Mouse (Mus musculus): ENCODE data around the gene Gm18596. TPM values are rescaled to one million over a fixed set of nuclear protein-coding genes. Genes with fewer than 3 reads are reported as not detected.
A peak's percentile ranks its signal among the peaks of the same experiment; 100 is the strongest.
"Not testable (repeated sequence)": the region's sequence is repeated elsewhere in the genome, so short reads cannot be mapped to it uniquely, and the experiment has no call there.

Gene Gm18596
- total RNA-seq (2021), result not detected

DNA sequence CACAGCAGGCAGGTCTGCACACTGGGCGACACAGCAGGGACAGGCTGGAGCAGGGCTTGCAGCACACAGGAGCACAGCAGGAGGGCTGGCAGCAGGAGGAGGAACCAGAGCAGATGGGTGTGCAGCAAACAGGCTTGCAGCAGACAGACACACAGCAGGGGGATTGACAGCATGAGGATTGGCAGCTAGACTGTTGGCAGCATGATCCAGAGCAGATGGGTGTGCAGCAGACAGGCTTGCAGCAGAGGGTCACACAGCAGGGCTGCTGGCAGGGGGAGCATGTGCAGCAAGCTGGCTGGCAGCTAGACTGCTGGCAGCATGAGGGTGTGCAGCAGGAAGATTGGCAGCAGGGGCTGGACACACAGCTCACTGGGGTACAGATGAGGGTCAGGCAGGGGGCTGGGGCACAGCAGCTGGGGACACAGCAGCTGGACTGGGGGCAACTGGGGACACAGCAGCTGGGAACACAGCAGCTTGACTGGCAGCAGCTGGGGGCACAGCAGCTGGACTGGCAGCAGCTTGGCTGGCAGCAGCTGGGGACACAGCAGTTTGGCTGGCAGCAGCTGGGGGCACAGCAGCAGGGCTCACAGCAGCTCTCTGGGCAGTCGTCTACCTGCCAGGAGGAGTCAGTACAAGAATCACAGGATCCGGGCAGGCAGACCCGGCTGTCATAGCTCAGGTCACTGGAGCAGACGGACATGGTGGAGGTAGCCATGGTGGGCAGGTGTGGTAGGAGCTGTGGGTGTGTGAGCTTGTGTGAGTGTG, at the start of gene Gm18596:
Gene Gm18596 (minus strand): TSS at position 715 of the 765 bp plus-strand sequence.
- intact Hi-C loops (cut with DNase I); DNase-seq (ENCODE audit: low spot score in 2 of 2): not testable (repeated sequence)

DNA sequence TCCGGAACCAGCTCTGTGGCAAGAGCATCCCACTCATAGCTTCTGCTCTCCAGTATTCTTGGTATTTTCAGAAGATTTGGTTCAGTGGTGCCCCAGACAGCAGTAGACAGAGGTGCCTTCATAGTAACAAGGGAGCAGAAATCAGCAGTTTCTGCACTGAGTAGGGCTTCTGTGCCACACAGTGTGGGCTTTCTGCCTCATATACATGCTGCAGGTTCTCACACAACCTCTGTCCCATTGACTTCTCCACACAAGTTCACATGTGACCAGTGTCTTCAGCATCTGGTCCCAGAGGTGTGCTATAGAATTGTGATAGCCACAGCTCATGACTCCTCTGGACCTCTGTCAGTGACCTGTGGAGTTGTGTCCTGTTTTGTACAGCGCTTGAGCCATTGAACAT, 46.2 kb upstream of the Gm18596 start:
- no peak for DNase-seq (ENCODE audit: low spot score in 2 of 2)
- intact Hi-C loops (cut with DNase I), result no loop called here

DNA sequence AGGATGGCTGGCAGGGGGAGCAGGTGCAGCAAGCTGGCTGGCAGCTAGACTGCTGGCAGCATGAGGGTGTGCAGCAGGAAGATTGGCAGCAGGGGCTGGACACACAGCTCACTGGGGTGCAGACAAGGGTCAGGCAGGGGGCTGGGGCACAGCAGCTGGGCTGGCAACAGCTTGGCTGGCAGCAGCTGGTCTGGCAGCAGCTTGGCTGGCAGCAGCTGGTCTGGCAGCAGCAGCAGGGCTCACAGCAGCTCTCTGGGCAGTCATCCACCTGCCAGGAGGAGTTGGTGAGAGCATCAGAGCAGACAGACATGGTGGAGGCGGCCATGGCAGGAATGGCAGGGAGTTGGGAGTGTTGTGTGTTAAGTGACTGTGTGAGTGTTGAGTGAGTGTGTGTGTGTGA, 45.4 kb upstream of the Gm18596 start, which contains the start of gene Gm7137:
Gene Gm7137 (minus strand): TSS at position 325 of the 400 bp plus-strand sequence.
- peak; percentile 23 for DNase-seq (ENCODE audit: low spot score in 2 of 2)
- intact Hi-C loops (cut with DNase I), result not testable (repeated sequence)

DNA sequence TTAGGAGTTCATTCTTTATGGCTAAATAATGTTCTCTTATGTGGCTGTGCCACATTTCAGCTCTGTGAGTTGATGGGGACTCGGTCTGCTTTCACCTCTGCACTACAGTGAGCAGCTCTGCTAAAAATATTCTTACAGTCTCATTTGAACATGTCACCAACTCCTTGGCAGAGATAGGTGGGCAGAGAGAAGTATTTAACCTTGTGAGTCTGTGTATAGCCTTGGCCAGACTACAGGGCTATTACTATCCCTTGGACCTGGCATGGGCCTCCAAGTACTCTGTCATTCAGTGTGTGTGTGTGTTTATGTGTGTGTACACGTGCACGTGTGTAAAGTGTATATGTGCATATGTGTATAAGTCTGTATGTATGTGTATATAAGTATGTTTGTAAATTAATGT, 41.0 kb upstream of the Gm18596 start:
- intact Hi-C loops (cut with DNase I), result not testable (repeated sequence)

DNA sequence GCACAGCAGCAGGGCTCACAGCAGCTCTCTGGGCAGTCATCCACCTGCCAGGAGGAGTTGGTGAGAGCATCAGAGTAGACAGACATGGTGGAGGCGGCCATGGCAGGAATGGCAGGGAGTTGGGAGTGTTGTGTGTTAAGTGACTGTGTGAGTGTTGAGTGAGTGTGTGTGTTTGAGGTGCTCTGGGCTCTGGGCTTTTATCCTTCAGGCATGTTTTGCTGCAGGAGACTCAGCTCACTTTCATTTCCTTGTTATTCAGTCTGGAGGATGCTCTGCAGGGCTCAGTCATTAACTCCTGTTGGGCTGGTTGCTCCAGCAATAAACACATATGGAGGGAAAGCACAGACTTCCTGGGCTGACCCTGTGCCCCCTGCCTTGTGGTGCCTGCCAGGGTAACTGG, 40.0 kb upstream of the Gm18596 start, which contains the start of gene Gm3250:
Gene Gm3250 (minus strand): TSS at position 101 of the 400 bp plus-strand sequence.
- intact Hi-C loops (cut with DNase I); DNase-seq (ENCODE audit: low spot score in 2 of 2): not testable (repeated sequence)

More for the DNA sequence above, 41.0 kb upstream of the Gm18596 start:
- DNase-seq (ENCODE audit: low spot score in 2 of 2), result not testable (repeated sequence)

DNA sequence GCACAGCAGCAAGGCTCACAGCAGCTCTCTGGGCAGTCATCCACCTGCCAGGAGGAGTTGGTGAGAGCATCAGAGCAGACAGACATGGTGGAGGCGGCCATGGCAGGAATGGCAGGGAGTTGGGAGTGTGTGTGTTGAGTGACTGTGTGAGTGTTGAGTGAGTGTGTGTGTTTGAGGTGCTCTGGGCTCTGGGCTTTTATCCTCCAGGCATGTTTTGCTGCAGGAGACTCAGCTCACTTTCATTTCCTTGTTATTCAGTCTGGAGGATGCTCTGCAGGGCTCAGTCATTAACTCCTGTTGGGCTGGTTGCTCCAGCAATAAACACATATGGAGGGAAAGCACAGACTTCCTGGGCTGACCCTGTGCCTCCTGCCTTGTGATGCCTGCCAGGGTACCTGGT, 34.4 kb upstream of the Gm18596 start, which contains the start of gene Gm7138:
Gene Gm7138 (minus strand): TSS at position 101 of the 400 bp plus-strand sequence.
- DNase-seq (ENCODE audit: low spot score in 2 of 2); intact Hi-C loops (cut with DNase I): not testable (repeated sequence)

DNA sequence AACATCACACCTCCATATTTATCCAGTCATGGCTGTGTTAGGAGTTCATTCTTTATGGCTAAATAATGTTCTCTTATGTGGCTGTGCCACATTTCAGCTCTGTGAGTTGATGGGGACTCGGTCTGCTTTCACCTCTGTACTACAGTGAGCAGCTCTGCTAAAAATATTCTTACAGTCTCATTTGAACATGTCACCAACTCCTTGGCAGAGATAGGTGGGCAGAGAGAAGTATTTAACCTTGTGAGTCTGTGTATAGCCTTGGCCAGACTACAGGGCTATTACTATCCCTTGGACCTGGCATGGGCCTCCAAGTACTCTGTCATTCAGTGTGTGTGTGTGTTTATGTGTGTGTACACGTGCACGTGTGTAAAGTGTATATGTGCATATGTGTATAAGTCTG, 29.7 kb upstream of the Gm18596 start:
- intact Hi-C loops (cut with DNase I); DNase-seq (ENCODE audit: low spot score in 2 of 2): not testable (repeated sequence)

DNA sequence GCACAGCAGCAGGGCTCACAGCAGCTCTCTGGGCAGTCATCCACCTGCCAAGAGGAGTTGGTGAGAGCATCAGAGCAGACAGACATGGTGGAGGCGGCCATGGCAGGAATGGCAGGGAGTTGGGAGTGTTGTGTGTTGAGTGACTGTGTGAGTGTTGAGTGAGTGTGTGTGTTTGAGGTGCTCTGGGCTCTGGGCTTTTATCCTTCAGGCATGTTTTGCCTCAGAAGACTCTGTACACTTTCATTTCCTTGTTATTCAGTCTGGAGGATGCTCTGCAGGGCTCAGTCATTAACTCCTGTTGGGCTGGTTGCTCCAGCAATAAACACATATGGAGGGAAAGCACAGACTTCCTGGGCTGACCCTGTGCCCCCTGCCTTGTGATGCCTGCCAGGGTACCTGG, 28.8 kb upstream of the Gm18596 start, which contains the start of gene Gm3238:
Gene Gm3238 (minus strand): TSS at position 101 of the 400 bp plus-strand sequence.
- DNase-seq (ENCODE audit: low spot score in 2 of 2), result not testable (repeated sequence)

DNA sequence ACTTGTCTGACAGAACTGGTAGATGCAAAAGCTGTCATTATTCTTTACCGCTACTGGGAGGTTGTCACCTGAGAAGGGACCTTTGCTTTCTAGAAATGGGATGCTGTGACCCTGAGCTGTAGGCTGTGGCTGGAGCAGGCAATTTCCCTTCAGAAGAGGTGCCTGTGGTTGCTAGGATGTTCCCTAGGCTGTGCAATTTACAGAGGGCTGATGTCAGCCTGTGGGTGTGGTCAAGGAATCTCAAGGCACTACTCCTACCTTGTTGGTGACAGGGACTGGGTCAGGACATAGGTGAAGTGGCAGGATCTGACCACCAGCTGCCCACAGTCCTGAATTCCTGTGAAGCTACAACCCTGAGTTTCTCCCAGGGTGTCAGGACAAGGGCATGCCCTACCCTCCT, 27.3 kb upstream of the Gm18596 start:
- no peak for DNase-seq (ENCODE audit: low spot score in 2 of 2)
- intact Hi-C loops (cut with DNase I), result no loop called here

More for the DNA sequence above, 28.8 kb upstream of the Gm18596 start, which contains the start of gene Gm3238:
- intact Hi-C loops (cut with DNase I), result not testable (repeated sequence)

DNA sequence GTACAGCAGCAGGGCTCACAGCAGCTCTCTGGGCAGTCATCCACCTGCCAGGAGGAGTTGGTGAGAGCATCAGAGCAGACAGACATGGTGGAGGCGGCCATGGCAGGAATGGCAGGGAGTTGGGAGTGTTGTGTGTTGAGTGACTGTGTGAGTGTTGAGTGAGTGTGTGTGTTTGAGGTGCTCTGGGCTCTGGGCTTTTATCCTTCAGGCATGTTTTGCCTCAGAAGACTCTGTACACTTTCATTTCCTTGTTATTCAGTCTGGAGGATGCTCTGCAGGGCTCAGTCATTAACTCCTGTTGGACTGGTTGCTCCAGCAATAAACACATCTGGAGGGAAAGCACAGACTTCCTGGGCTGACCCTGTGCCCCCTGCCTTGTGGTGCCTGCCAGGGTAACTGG, 17.1 kb upstream of the Gm18596 start, which contains the start of gene Gm3233:
Gene Gm3233 (minus strand): TSS at position 101 of the 400 bp plus-strand sequence.
- DNase-seq (ENCODE audit: low spot score in 2 of 2); intact Hi-C loops (cut with DNase I): not testable (repeated sequence)

DNA sequence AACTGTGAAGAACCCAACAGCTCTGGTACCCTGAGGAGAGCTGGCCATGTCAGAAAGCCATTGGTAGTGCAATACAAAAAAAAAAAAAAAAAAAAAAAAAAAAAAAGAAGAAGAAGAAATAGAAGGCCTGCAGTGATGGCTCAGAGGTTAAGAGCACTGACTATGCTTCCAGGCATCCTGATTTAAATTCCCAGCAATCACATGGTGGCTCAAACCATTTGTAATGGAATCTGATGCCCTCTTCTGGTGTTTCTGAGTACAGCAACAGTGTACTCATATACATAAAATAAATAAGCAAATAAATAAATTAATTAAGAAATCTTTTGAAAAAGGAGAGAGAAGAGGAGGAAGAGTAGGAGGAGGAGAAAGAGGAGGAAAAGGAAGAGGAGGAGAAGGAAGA, 11.0 kb upstream of the Gm18596 start:
- DNase-seq (ENCODE audit: low spot score in 2 of 2), result no peak
- intact Hi-C loops (cut with DNase I), result no loop called here

DNA sequence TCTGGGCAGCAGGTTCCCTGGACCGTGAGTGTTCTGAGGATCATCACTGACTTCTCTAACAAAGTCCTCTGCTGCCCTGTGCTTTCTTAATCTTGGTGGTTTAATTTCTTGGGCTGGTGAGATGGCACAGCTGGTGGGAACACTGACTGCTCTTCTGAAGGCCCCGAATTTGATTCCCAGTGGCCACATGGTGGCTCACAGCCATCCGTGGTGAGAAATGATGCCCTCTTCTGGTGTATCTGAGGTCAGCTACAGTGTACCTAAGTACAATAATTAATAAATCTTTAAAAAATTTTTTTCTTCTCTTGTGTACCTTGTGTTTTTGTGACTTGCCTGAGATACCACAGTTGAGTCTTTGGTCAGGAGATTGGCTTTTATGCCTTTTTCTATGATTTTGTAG, 9.9 kb upstream of the Gm18596 start:
- intact Hi-C loops (cut with DNase I); DNase-seq (ENCODE audit: low spot score in 2 of 2): not testable (repeated sequence)

DNA sequence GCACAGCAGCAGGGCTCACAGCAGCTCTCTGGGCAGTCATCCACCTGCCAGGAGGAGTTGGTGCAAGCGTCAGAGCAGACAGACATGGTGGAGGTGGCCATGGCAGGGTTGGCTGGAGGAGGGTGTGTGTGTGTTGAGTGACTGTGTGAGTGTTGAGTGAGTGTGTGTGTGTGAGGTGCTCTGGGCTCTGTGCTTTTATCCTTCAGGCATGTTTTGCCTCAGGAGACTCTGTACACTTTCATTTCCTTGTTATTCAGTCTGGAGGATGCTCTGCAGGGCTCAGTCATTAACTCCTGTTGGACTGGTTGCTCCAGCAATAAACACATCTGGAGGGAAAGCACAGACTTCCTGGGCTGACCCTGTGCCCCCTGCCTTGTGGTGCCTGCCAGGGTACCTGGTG, 8.8 kb upstream of the Gm18596 start, which contains the start of gene Gm9736:
Gene Gm9736 (minus strand): TSS at position 101 of the 400 bp plus-strand sequence.
- intact Hi-C loops (cut with DNase I); DNase-seq (ENCODE audit: low spot score in 2 of 2): not testable (repeated sequence)

DNA sequence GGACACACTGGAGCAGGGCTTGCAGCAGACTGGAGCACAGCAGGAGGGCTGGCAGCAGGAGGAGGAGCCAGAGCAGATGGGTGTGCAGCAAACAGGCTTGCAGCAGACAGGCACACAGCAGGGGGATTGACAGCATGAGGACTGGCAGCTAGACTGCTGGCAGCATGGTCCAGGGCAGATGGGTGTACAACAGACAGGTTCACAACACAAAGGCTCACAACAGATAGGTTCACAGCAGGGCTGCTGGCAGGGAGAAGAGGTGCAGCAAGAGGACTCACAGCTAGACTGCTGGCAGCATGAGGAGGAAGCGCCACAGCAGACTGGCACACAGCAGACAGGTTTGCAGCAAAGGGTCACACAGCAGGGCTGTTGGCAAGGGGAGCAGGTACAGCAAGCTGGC, 8.2 kb upstream of the Gm18596 start:
- DNase-seq (ENCODE audit: low spot score in 2 of 2); intact Hi-C loops (cut with DNase I): not testable (repeated sequence)

DNA sequence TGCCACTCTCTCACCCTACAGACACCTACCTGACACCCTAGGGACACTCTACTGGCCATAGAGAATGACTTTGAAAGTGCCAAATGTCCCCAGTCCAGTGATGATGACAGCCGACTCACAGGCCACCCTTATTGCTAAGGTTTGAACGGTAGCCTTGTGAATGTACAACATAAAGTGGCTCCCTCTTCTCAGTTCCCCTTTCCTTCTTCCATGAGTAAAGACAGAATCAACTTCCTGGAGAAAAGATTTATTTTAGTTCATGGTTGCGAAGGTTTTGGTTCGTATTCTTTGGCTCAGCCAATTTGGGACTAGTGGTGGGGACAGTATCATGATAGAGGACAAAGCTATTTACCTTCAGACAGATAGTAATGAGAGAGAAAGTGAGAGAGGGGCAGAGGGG, 3.5 kb downstream of the Gm18596 start:
- DNase-seq (ENCODE audit: low spot score in 2 of 2), result no peak
- intact Hi-C loops (cut with DNase I), result no loop called here

DNA sequence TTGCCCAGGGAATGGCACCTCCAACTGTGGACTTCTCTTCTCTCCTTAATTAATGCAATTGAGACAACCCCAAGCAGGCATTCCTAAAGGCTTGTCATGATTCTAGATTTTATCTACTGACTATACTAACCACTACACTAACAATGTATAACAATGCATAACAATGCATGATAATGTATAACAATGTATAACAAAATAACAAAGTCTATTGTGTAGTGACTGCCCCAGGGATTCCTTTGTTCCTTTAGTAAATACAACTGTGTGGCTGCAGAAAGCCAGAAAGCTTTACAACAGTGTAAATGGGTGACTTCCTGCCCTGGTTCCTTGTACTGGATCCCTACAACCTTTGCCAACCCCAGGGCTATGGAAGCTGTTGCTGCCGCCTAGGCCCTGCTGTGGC, 6.5 kb downstream of the Gm18596 start:
- intact Hi-C loops (cut with DNase I), result no loop called here

DNA sequence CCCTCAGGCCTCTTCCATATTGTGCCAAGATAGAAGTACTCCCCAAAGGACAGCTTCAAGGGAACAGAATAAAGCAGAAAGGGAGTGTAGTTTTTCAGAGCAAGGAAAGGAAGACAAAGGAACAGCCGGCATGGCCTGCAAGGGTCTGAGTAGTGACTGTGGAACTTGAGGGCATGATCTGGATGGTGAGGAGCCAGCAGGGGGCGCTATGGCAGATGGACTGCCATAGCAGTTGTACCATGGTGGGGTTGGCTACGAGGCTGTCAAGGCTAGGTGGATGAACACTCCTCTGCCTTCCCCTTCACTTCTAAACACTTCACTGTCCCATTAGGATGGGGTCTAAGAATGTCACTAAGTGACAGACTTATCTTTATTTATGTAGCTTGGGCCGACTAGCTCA, 13.2 kb downstream of the Gm18596 start:
- DNase-seq (ENCODE audit: low spot score in 2 of 2), result no peak
- intact Hi-C loops (cut with DNase I), result no loop called here

More for the DNA sequence above, 6.5 kb downstream of the Gm18596 start:
- DNase-seq (ENCODE audit: low spot score in 2 of 2), result no peak

DNA sequence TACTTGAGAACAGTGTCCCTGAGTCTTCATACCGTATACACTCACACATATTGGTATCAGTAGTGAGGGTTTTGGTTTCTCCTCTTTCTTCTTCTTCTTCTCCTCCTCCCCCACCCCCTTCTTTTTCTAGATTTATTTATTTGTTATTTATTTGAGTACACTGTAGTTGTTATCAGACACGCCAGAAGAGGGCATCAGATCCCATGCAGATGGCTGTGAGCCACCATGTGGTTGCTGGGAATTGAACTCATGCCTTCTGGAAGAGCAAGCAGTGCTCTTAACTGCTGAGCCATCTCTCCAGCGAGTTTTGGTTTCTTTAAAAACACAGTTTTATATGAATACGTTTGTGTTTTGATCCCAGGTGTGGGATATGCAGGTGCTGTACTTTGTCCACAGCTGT, 14.2 kb downstream of the Gm18596 start:
- intact Hi-C loops (cut with DNase I), result no loop called here

DNA sequence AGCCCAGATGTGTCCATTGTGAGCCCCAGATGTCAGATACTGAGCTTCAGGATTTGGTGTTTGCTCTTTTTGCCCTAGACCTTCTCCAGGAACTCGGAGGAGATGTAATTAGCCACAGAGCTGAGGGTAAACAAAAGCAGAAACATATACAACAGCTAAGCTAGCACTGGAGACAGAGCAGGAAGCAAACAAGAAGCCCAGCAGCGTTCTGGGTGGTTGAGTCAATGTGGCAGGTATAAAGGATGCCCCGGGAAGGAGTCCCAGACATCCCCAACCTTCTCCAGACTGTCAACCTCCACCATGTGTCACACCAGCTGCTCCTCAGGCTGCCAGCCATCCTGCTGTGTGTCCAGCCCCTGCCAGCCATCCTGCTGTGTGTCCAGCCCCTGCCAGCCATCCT, 16.3 kb downstream of the Gm18596 start, which contains the start of gene Gm10100:
Gene Gm10100 (plus strand): TSS at position 301 of the 400 bp plus-strand sequence.
- intact Hi-C loops (cut with DNase I), result no loop called here
- no peak for DNase-seq (ENCODE audit: low spot score in 2 of 2)

More for the DNA sequence above, 14.2 kb downstream of the Gm18596 start:
- no peak for DNase-seq (ENCODE audit: low spot score in 2 of 2)

DNA sequence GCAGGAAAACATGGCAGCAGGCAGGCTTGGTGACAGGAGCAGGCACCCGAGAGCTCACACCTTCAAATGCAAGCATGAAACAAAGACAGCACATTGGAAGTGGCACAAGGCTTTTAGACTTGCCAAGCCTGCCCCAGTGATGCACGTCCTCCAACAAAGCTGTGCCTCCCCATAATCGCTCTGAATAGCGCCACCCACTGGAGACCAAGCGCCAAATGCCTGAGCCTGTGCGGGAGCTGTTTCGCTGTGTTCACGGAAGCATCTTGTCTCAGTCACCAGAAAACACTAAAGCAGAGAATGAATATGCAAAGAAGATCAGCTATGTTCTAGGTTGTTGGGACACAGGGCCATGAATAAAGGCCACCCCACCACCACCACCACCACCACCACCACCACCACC, 17.6 kb downstream of the Gm18596 start:
- intact Hi-C loops (cut with DNase I), result no loop called here
- DNase-seq (ENCODE audit: low spot score in 2 of 2), result no peak

DNA sequence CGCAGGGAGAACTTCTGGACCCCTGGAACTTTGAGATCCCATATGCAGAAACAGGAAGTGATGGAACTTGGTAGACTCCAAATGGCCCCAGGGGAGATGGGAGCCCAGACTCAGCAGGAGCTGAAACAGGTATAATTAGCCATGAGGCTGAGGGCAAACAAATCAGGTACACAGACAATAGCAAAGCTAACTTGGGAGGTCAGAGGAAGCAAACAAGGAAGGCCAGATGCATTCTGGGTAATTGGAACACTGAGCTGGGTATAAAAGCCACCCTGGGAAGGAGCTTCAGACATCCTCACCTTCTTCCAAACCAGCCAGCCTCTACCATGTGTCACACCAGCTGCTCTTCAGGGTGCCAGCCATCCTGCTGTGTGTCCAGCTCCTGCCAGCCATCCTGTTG, 22.1 kb downstream of the Gm18596 start, which contains the start of gene Krtap12-1:
Gene Krtap12-1 (plus strand): TSS at position 301 of the 400 bp plus-strand sequence.
- intact Hi-C loops (cut with DNase I); DNase-seq (ENCODE audit: low spot score in 2 of 2): not testable (repeated sequence)
